Mouse (Mus musculus) yolk sac, embryonic 10.5 days (tissue): ENCODE measurements around the gene 4933427D14Rik.

ENCODE experiments used
- DNase-seq: peaks from one replicate; pipeline ENCODE4 v3.0.0-alpha.2; 2017; ENCODE audit warnings: low spot score

The 4933427D14Rik gene

GRCm38 (mm10) chr11:72207204-72207833, at the start of gene 4933427D14Rik, which contains the start of gene Txndc17:
4933427D14Rik (minus strand) TSS chr11:72207459.
Txndc17 (plus strand) TSS chr11:72207547.
- DNase-seq = peak; percentile 93

GRCm38 (mm10) chr11:72256441-72256840, 49.2 kb upstream of the 4933427D14Rik start:
- DNase-seq = no peak

- no peak for DNase-seq
These were observed 48.4 kb upstream of the 4933427D14Rik start for GRCm38 (mm10) chr11:72255629-72256028.

- no peak for DNase-seq
These were observed 38.0 kb upstream of the 4933427D14Rik start for GRCm38 (mm10) chr11:72245196-72245753.

GRCm38 (mm10) chr11:72240062-72240860, 33.0 kb upstream of the 4933427D14Rik start:
- DNase-seq = no peak

- DNase-seq = no peak
These were observed 26.8 kb upstream of the 4933427D14Rik start for GRCm38 (mm10) chr11:72234013-72234412.

GRCm38 (mm10) chr11:72232991-72233390, 25.7 kb upstream of the 4933427D14Rik start:
- DNase-seq = no peak

- no peak for DNase-seq
These were observed 24.8 kb upstream of the 4933427D14Rik start for GRCm38 (mm10) chr11:72232068-72232467.

- DNase-seq = no peak
These were observed 21.3 kb upstream of the 4933427D14Rik start for GRCm38 (mm10) chr11:72228513-72228912.

- DNase-seq = no peak
These were observed 19.6 kb upstream of the 4933427D14Rik start for GRCm38 (mm10) chr11:72226901-72227300.

- DNase-seq = no peak
These were observed 18.9 kb upstream of the 4933427D14Rik start for GRCm38 (mm10) chr11:72226020-72226791.

- DNase-seq = peak; percentile 34
These were observed 17.6 kb upstream of the 4933427D14Rik start for GRCm38 (mm10) chr11:72224865-72225264.

- no peak for DNase-seq
These were observed 16.2 kb upstream of the 4933427D14Rik start for GRCm38 (mm10) chr11:72223414-72223813.

GRCm38 (mm10) chr11:72221278-72221677, 14.0 kb upstream of the 4933427D14Rik start:
- DNase-seq = peak; percentile 37

GRCm38 (mm10) chr11:72217116-72217515, 9.9 kb upstream of the 4933427D14Rik start:
- no peak for DNase-seq

GRCm38 (mm10) chr11:72215410-72215797, 8.1 kb upstream of the 4933427D14Rik start, which contains the start of gene Med31:
Med31 (minus strand) TSS chr11:72215592.
- no peak for DNase-seq

GRCm38 (mm10) chr11:72214591-72215409, 7.5 kb upstream of the 4933427D14Rik start:
- DNase-seq = peak; percentile 96

GRCm38 (mm10) chr11:72207834-72208377, 647 bp upstream of the 4933427D14Rik start:
- peak; percentile 50 for DNase-seq

- peak; percentile 36 for DNase-seq
These were observed 687 bp downstream of the 4933427D14Rik start, which contains the start of gene Gm43951 for GRCm38 (mm10) chr11:72206341-72207203. Gm43951 (minus strand) TSS chr11:72206840.

- DNase-seq = no peak
These were observed 2.0 kb downstream of the 4933427D14Rik start for GRCm38 (mm10) chr11:72205256-72205655.
